Mouse (Mus musculus) left cerebral cortex, adult 6 months (tissue): ENCODE measurements around the gene Obp2a. TPM values are rescaled to one million over a fixed set of nuclear protein-coding genes. Genes with fewer than 3 reads are reported as not detected.

ENCODE experiments used
- long read RNA-seq, 2 experiments: library from polyadenylated mRNA; unstranded; transcript quantifications; one replicate each; pipeline ENCODE4 v2.0.0; 2019 to 2020
- polyA plus RNA-seq: library from polyadenylated mRNA; unstranded; fragments of <200 nt; fragmentation: Nextera tagmentation; gene quantifications from 2 replicates; pipeline ENCODE4 v1.2.3, GENCODE M21; 2021

Gene Obp2a
- polyA plus RNA-seq, result not detected in 2 replicates
- long read RNA-seq, experiment 1, result 0 reads
- long read RNA-seq, experiment 2, result 0 reads

DNA sequence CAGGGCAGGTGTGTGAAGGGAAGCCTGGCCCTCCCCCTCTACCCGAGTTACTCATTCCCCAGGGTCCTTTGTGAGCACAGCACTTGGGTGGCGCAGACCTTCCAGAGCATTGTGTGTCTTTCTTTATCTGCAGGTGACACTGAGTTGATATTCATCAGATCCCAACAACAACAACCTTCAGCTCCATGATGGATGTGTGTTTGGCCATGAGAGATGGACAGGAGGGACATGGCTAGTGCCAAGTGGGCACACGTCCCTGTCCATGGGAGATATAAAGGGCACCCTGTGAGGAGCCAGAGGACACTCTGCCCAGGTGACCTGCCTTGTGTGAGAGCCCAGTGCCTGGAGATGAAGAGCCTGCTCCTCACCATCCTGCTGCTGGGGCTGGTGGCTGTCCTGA is at the start of gene Obp2a:
Obp2a (plus strand) TSS at position 301 of the 400 bp plus-strand sequence.

DNA sequence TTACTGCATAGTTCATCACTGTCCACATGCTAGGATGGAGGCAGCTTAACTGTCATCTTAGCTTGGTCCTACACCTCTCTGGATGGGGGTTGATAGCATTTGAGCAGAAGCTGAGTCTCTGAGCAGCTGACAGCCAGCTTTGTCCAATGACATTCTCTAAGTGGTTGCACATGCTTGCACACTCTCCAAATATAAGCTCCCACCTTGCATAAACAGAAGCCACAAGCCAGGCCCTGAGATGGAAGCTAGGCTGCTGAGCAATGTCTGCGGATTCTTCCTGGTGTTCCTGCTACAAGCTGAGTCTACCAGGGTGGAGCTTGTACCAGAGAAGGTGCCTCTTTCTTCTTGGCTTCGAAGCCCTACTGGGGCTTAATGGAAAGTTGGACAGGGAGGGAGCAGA is 46.9 kb upstream of the Obp2a start, which contains the start of gene Lcn8:
Lcn8 (plus strand) TSS at position 219 of the 400 bp plus-strand sequence.

DNA sequence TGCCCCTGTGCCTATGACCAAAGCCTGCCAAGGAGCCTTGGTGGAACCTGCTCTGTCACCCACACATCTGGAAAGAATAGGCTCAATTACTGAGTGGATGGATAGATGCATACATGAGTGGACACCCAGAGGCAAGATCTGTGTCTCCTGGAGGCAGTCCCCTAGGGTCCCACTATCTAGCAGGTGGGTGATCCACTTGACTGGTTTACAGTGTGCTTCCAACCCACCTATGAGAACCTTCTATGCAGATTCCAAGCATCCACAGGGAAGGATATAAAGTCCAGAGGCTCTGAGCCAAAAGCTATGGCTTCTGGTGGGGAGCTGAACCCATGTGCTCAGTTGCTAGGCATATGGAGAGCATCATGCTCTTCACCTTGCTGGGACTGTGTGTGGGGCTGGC is 42.2 kb upstream of the Obp2a start, which contains the start of gene Lcn5:
Lcn5 (plus strand) TSS at position 301 of the 400 bp plus-strand sequence.

DNA sequence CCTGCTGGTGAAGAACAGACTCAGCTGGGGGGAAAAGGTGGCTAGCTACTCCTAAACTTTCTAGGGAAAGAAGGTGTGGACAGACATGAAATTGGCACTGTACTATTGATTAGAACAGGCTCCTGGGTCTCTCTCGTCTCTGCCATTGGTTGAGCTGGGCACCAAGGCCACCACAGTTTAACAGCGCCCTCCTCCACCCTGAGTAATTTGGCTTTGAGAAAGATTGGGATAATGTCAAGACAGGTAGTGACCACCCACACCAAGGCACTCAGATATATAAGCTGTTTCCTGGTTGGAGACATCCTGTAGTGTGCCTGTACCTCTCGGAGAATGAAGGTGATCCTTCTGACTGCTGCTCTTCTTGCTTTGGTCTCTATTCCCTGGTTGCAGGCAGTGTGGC is 23.4 kb upstream of the Obp2a start, which contains the start of gene Lcn6:
Lcn6 (plus strand) TSS at position 301 of the 400 bp plus-strand sequence.

DNA sequence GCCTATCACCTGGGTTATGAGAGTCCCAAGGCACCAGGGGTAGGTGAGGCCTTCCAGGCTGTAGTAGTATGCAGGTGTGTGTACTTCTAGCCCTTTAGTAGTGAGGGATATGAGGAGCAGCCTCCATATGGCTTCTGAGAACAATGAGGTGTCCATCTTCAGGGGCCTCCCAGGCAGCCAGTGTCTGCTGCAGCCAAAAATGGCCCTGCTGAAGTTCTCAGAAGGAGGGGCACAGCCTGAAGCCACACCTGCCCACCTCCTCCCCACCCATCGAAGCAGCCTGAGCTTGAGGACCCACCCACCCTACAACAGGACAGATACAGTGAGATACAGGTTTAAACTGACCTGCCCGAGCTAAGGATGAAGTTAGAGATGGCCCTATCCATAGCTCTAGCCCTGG is 17.4 kb upstream of the Obp2a start, which contains the start of gene Lcn10:
Lcn10 (plus strand) TSS at position 301 of the 400 bp plus-strand sequence.

DNA sequence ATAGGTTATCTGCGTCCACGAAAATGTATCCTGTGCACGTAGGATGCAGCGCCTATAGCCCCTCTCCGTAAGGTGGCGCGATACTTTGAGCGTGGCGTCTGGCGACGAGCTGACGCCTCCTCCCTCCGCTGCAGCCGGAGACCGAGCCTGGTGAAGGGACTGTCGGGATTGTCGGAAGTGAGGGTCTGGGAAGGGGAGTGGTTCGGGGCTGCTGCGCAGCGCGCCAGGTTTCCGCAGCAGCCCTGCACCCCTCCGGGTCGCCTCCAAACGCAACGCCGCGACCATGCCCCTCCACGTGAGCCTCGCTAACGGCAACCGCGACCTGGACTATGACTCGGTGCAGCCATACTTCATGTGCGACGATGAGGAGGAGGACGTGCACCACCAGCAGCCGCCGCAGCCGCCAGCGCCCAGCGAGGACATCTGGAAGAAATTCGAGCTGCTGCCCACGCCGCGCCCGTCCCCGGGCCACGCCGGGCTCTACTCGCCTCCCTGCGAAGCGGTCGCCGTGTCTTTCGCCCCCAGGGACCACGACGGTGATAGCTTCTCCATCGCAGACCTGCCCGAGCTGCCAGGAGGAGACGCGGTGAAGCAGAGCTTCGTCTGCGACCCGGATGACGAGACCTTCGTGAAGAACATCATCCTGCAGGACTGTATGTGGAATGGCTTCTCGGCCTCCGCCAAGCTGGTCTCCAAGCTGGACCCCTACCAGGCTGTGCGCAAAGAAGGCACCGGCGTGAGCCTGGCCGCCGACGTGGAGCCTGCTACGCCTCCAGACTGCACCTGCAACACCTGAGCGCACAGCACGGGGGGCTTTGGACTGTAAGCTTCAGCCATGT is 7.0 kb downstream of the Obp2a start, which contains the start of gene Bmyc:
Bmyc (plus strand) TSS at position 97 of the 839 bp plus-strand sequence.

DNA sequence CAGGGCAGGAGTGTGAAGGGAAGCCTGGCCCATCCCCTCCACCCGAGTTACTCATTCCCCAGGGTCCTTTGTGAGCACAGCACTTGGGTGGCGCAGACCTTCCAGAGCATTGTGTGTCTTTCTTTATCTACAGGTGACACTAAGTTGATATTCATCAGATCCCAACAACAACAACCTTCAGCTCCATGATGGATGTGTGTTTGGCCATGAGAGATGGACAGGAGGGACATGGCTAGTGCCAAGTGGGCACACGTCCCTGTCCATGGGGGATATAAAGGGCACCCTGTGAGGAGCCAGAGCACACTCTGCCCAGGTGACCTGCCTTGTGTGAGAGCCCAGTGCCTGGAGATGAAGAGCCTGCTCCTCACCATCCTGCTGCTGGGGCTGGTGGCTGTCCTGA is 36.9 kb downstream of the Obp2a start, which contains the start of gene Obp2b:
Obp2b (plus strand) TSS at position 301 of the 400 bp plus-strand sequence.

Other genes with a start within 250 kb of the Obp2a start
- gene Clic3, start 243.2 kb upstream of the Obp2a start, polyA plus RNA-seq, result 0.68 and 1.1 TPM in 2 replicates
- gene Paxx, start 238.9 kb upstream of the Obp2a start, polyA plus RNA-seq, result 121 and 132 TPM in 2 replicates
- gene Ptgds, start 230.0 kb upstream of the Obp2a start, polyA plus RNA-seq, result 6,798 and 9,400 TPM in 2 replicates
- gene Lcn12, start 206.1 kb upstream of the Obp2a start, polyA plus RNA-seq, result not detected in 2 replicates
- gene Fbxw5, start 199.3 kb upstream of the Obp2a start, polyA plus RNA-seq, result 103 and 115 TPM in 2 replicates
- gene C8g, start 198.3 kb upstream of the Obp2a start, polyA plus RNA-seq, result 1.4 and 1.7 TPM in 2 replicates
- gene Traf2, start 153.1 kb upstream of the Obp2a start, polyA plus RNA-seq, result 9.1 and 11.9 TPM in 2 replicates
- gene Edf1, start 142.2 kb upstream of the Obp2a start, polyA plus RNA-seq, result 778 and 803 TPM in 2 replicates
- 0.89 and 3.5 TPM in 2 replicates for gene Mamdc4, start 125.2 kb upstream of the Obp2a start, polyA plus RNA-seq
- gene Phpt1, start 124.8 kb upstream of the Obp2a start, polyA plus RNA-seq, result 152 and 173 TPM in 2 replicates
- 10.3 and 21.2 TPM in 2 replicates for gene Ajm1, start 118.3 kb upstream of the Obp2a start, polyA plus RNA-seq
- 70.0 and 86.7 TPM in 2 replicates for gene Rabl6, start 91.5 kb upstream of the Obp2a start, polyA plus RNA-seq
- gene Ccdc183, start 82.4 kb upstream of the Obp2a start, polyA plus RNA-seq, result 0.82 and 0.94 TPM in 2 replicates
- 64.7 and 70.7 TPM in 2 replicates for gene Tmem141, start 78.0 kb upstream of the Obp2a start, polyA plus RNA-seq
- 0.28 and 0.49 TPM in 2 replicates for gene Fcna, start 72.0 kb upstream of the Obp2a start, polyA plus RNA-seq
- gene Lcn8, start 46.9 kb upstream of the Obp2a start, polyA plus RNA-seq, result not detected in 2 replicates
- not detected in 2 replicates for gene Lcn5, start 42.1 kb upstream of the Obp2a start, polyA plus RNA-seq
- gene Lcn6, start 23.3 kb upstream of the Obp2a start, polyA plus RNA-seq, result not detected in 2 replicates
- gene Lcn10, start 17.3 kb upstream of the Obp2a start, polyA plus RNA-seq, result not detected in 2 replicates
- gene Bmyc, start 6.7 kb downstream of the Obp2a start, polyA plus RNA-seq, result 213 and 229 TPM in 2 replicates
- gene Obp2b, start 37.0 kb downstream of the Obp2a start, polyA plus RNA-seq, result not detected in 2 replicates
- gene Lcn3, start 65.5 kb downstream of the Obp2a start, polyA plus RNA-seq, result not detected in 2 replicates
- not detected in 2 replicates for gene Lcn11, start 77.0 kb downstream of the Obp2a start, polyA plus RNA-seq
- not detected in 2 replicates for gene Gm13539, start 82.2 kb downstream of the Obp2a start, polyA plus RNA-seq
- gene Glt6d1, start 115.8 kb downstream of the Obp2a start, polyA plus RNA-seq, result not detected in 2 replicates
- gene Lcn9, start 123.1 kb downstream of the Obp2a start, polyA plus RNA-seq, result not detected in 2 replicates
- not detected in 2 replicates for gene Sohlh1, start 147.2 kb downstream of the Obp2a start, polyA plus RNA-seq
- gene Kcnt1, start 163.7 kb downstream of the Obp2a start, polyA plus RNA-seq, result 13.8 and 17.4 TPM in 2 replicates